Mouse (Mus musculus) hindbrain, embryonic 14.5 days (tissue): ENCODE data around the gene Rnf19b. TPM values are rescaled to one million over a fixed set of nuclear protein-coding genes. Genes with fewer than 3 reads are reported as not detected.

ENCODE experiments used
- ATAC-seq: fragments of 200-750 bp; cut with Nextera tagmentation; 2 replicates; pipeline ENCODE4 v1.8.0; 2017; ENCODE audit warnings: moderate number of reproducible peaks, mild to moderate bottlenecking, moderate TSS enrichment, moderate library complexity; ENCODE audit not compliant: low FRiP score
- DNase-seq: peaks from one replicate; pipeline ENCODE4 v3.0.0-alpha.2; 2015; ENCODE audit warnings: low spot score
- H3K27ac ChIP-seq: fragments of 300-500 bp; sonication (generic); 2 replicates; pipeline ENCODE4 v1.5.1; 2014; ENCODE audit warnings: mild to moderate bottlenecking, moderate library complexity
- H3K27me3 ChIP-seq: fragments of 300-500 bp; sonication (generic); 2 replicates; pipeline ENCODE4 v1.6.1; 2014; ENCODE audit warnings: mild to moderate bottlenecking, low read length, mixed read lengths; ENCODE audit not compliant: control insufficient read depth, insufficient read depth
- H3K36me3 ChIP-seq: fragments of 300-500 bp; sonication (generic); replicated peaks from 2 replicates; pipeline ENCODE4 v1.6.1; 2014; ENCODE audit not compliant: control insufficient read depth, insufficient read depth
- H3K4me1 ChIP-seq: fragments of 300-500 bp; sonication (generic); replicated peaks from 2 replicates; pipeline ENCODE4 v1.6.1; 2014; ENCODE audit warnings: antibody characterized with exemption, low read length, mixed read lengths; ENCODE audit not compliant: control insufficient read depth, insufficient read depth
- H3K4me2 ChIP-seq: fragments of 300-500 bp; sonication (generic); replicated peaks from 2 replicates; pipeline ENCODE4 v1.6.1; 2014; ENCODE audit warnings: mild to moderate bottlenecking, moderate library complexity
- H3K4me3 ChIP-seq: fragments of 300-500 bp; sonication (generic); replicated peaks from 2 replicates; pipeline ENCODE4 v1.5.1; 2014; ENCODE audit warnings: mild to moderate bottlenecking, low read length
- H3K9ac ChIP-seq: fragments of 300-500 bp; sonication (generic); 2 replicates; pipeline ENCODE4 v1.6.1; 2014
- H3K9me3 ChIP-seq: fragments of 300-500 bp; sonication (generic); 2 replicates; pipeline ENCODE4 v1.6.1; 2016; ENCODE audit warnings: low read length; ENCODE audit not compliant: control insufficient read depth
- WGBS: fragments of 180-500 bp; shearing (Covaris S2); extraction: QIAGEN DNeasy Blood & Tissue Kit; methylation state at CpG from one replicate; pipeline ENCODE4 v1.1.7; 2014; 5-methylcytosine and 5-hydroxymethylcytosine counted together
- polyA plus RNA-seq: library from polyadenylated mRNA; unstranded; fragments of >200 nt; fragmentation: Nextera tagmentation; extraction: Ambion mirVana; gene quantifications from 2 replicates; pipeline ENCODE4 v1.2.1, GENCODE M21; 2014

The Rnf19b gene
- polyA plus RNA-seq, 1 experiment from 2014 or later: 35.5 TPM

DNA sequence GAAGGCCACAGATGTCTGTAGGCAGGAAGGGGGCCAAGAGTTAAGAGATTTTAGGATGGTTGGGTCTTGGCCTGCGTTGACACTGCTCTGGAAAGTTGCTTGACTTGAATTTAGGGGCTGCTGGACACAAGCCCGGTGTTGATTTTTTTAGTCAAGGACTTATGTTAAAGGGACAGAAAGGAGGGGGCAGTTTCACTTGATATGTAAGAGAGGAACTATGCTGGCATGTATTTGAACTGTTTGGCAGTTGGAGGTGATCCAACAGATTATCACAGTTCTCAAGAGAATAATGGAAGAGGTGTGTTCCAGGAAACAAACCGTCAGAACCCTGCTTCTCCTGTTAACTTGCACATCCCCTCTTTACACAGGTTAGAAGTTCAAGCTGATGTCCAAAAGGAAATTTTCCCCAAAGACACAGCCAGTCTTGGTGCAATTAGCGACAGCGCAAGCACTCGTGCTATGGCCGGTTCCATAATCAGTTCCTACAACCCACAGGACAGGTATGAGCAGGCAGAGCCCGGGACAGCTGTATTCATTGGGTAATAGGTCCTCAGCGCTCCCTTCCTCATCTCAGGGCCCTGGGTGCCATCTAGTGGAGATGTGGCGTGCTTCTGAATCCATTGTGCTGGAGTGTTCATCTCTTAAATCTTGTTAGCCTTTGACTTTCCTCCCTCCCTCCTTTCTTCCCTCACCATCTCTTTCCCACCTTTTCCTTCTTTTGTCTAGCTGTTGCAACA lies 24.5 kb downstream of the Rnf19b start:
- 46% methylated on average over 10 of the region's 10 CpGs for WGBS
- no peaks in the 10 kb centered on the region for H3K4me1 ChIP-seq
- no peak overlapping the region for H3K4me2 ChIP-seq
- H3K27ac ChIP-seq: no peak overlapping the region
- peaks cover 79% of the 10 kb centered on the region for H3K36me3 ChIP-seq
- no peaks in the 10 kb centered on the region for H3K27me3 ChIP-seq
- H3K9ac ChIP-seq: no peak overlapping the region
- 0 out of 2 replicates have a peak, but pooled peaks cover 5% of the 10 kb centered on the region for H3K9me3 ChIP-seq
- peak; percentile 81 for DNase-seq
- H3K4me3 ChIP-seq: no peak overlapping the region
- peak; percentile 66; the same call in 1 of the 2 replicates for ATAC-seq

DNA sequence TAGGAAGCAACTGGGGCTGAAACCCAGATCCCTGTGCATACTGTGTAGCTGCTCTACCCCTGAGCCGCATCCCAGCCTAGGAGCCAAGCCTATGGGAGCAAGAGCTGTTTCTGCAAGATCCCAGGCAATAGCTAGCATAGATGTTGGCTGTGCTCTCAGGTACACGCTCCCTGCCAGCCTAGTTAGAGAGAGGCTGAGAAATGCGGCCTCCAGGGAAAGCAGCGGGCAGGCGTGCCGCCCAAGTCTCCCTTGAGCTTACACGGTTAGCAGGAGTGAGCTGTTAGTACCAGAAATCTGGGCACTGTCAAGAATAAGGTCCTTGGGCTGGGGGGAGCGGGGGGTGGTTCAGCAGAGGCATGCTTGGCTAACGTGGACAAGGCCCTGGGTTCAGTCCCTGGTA lies 26.8 kb downstream of the Rnf19b start:
- DNase-seq (no peak), ATAC-seq (no peak)
- Histone ChIP-seq H3K9me3 (no peaks in the 10 kb centered on the region), H3K27ac (no peak overlapping the region), H3K36me3 (peaks cover 56% of the 10 kb centered on the region), H3K4me1 (no peaks in the 10 kb centered on the region), H3K4me3 (no peak overlapping the region), H3K9ac (no peak overlapping the region), H3K4me2 (no peak overlapping the region), H3K27me3 (no peaks in the 10 kb centered on the region)
- 88% methylated on average over 9 of the region's 9 CpGs for WGBS

DNA sequence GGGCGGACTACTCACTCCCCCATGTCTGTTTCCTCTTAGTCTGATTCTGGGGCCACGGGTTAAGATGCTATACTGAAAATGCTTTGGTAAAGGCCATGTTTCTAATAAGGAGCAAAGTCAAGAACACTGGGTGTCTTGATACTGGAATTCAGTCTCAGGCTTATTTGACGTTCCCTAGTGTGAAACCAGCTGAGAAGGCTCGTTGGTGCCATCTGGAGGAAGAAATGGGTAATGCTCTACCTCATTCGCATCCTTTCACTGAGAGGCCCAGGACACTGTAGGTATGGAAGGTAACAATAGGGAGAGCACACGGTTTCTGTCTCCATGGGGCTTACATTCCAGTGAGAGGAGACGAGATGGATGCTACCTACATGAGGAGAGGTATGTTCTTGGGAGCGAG lies 28.0 kb downstream of the Rnf19b start:
- H3K4me1 ChIP-seq: no peaks in the 10 kb centered on the region
- H3K4me3 ChIP-seq: no peak overlapping the region
- no peak overlapping the region for H3K9ac ChIP-seq
- H3K9me3 ChIP-seq: no peaks in the 10 kb centered on the region
- H3K36me3 ChIP-seq: peaks cover 44% of the 10 kb centered on the region
- 33% methylated on average over 8 of the region's 8 CpGs for WGBS
- no peaks in the 10 kb centered on the region for H3K27me3 ChIP-seq
- ATAC-seq (peak; percentile 37; the same call in 1 of the 2 replicates), DNase-seq (peak; percentile 89)
- H3K4me2 ChIP-seq: no peak overlapping the region
- H3K27ac ChIP-seq: no peak overlapping the region

DNA sequence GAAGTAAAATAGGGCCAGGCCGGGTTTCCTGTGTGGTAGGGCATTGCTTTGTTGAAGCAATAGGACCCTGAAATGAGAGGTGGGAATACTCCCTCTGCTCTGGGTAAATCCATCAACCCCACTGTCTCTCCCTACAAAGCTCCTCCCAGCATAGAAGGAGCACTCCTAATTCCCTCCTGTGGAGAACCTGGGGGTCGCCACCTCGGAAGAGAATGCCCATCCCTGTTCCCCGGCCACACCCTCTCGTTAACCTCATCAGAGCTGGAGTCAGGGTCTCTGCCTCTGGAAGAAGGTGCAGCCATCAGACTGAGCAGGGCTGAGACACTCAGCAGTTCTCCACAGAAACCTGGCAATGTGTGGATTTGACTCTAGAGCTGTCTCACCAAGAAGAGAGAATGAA lies 29.8 kb downstream of the Rnf19b start:
- no peak overlapping the region for H3K4me2 ChIP-seq
- 55% methylated on average over 5 of the region's 5 CpGs for WGBS
- H3K9me3 ChIP-seq: no peaks in the 10 kb centered on the region
- H3K27me3 ChIP-seq: no peaks in the 10 kb centered on the region
- no peaks in the 10 kb centered on the region for H3K4me1 ChIP-seq
- no peak overlapping the region for H3K27ac ChIP-seq
- H3K36me3 ChIP-seq: peaks cover 29% of the 10 kb centered on the region
- ATAC-seq (no peak), DNase-seq (no peak)
- no peak overlapping the region for H3K4me3 ChIP-seq
- H3K9ac ChIP-seq: no peak overlapping the region

DNA sequence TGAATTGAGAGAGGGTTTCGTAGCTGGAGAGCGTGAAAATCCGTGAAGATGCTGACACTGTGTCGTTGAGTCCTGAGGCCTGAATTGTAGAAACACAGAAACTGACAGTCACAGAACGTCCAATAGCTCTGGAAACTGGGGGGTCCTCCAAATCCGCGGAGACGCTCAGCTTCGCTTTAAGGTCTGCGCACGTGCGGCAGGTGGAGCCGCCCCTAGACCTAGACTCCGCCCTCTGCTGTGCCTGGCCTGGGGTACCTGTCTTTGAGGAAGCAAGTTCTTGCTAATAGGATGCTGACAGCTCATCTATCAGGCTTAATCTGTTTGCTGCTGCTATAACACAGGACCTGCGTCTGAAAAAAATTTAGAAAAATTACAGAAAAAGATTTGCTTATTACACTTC lies 37.2 kb downstream of the Rnf19b start:
- 32% methylated on average over 15 of the region's 15 CpGs for WGBS
- no peak for ATAC-seq
- H3K36me3 ChIP-seq: no peaks in the 10 kb centered on the region

DNA sequence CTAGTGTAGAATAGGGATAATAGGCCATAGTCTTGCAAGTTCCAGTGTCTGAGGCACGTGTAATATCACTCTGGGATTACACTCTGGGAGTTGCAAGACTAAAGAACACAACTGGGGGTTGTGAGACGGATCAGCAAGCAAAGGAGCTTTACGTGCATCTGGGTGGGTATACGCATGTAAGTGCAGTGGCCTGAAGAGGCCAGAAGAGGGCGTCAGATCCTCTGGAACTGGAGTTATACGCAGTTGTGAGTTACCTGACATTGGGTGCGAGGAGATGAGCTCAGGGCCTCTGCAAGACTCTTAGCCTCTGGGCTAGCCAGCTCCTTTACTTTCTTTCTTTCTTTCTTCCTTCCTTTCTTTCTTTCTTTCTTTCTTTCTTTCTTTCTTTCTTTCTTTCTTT lies 38.9 kb downstream of the Rnf19b start:
- Histone ChIP-seq H3K27me3 (no peaks in the 10 kb centered on the region), H3K36me3 (no peaks in the 10 kb centered on the region), H3K9me3 (no peaks in the 10 kb centered on the region), H3K4me2 (no peak overlapping the region), H3K9ac (no peak overlapping the region), H3K4me1 (no peaks in the 10 kb centered on the region), H3K27ac (no peak overlapping the region), H3K4me3 (no peak overlapping the region)
- DNase-seq (no peak), ATAC-seq (no peak)
- WGBS: 79% methylated on average over 7 of the region's 7 CpGs

More for the DNA sequence above, 37.2 kb downstream of the Rnf19b start:
- Histone ChIP-seq H3K4me1 (no peaks in the 10 kb centered on the region), H3K9ac (no peak overlapping the region), H3K9me3 (no peaks in the 10 kb centered on the region), H3K27me3 (no peaks in the 10 kb centered on the region), H3K4me2 (no peak overlapping the region), H3K4me3 (no peak overlapping the region), H3K27ac (no peak overlapping the region)
- no peak for DNase-seq

DNA sequence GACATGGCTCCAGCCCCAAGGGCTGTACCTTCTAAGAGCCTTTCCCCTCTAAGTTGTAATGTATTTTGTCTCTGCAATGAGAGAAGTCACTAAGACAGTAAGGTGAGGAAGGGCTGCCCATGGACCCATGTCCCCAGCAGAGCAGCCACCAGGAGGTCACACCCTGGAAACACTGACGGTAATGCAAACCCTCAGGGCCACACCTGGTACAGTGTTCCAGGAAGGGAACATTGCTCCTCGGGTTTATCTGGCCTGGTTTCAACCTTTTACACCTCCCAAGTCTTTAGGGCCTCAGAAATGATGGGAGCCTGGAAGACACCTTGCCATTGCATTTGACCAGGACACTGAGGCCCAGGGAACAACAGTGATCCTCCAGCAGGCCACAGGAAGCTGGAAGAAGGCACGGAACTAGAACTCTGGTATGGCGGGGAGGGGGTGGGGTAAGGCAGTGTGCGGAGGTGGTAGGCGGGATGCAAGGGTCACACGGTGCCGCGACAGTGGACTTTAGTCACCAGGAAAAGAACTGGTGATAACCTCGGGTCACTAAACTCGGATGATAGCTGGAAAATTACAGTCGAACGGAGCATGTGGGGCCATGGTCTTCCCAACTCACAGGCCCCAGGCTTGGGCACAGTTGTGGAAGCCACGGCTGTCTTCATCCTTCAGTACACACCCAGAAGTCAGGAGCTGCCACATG lies 44.2 kb downstream of the Rnf19b start:
- 87% methylated on average over 14 of the region's 14 CpGs for WGBS
- H3K4me3 ChIP-seq: no peak overlapping the region

DNA sequence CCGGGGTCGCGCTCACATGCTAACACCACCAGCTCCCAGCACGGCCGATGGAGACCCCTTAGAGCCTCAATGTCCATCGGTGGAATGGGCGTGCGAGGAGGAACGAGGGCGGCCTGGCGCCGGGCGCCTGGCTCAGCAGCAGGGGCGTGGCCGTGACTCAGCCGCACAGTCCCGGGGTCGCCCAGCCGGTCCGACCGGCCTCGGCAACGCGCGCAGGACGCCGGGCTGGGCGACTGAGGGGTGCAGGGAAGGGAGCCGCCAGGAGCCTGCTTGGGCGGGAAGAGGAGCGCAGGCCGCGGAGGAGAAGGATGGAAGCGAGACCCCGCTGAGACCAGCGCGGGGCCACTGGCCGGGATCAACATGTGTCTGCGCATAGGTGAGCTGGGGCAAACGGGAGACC lies 47.3 kb downstream of the Rnf19b start, which contains the start of gene Tmem54:
Gene Tmem54 (plus strand): TSS at position 193 of the 400 bp plus-strand sequence.
- no peaks in the 10 kb centered on the region for H3K4me1 ChIP-seq
- ATAC-seq (no peak), DNase-seq (no peak)
- WGBS: 2% methylated on average over 38 of the region's 40 CpGs
- peaks cover 32% of the 10 kb centered on the region for H3K27me3 ChIP-seq
- no peaks in the 10 kb centered on the region for H3K36me3 ChIP-seq
- peak within 1 kb of the TSS; percentile 41 for H3K4me2 ChIP-seq
- no peak within 1 kb of the TSS for H3K27ac ChIP-seq
- no peaks in the 10 kb centered on the region for H3K9me3 ChIP-seq
- H3K9ac ChIP-seq: no peak within 1 kb of the TSS
- peak within 1 kb of the TSS; percentile 15 for H3K4me3 ChIP-seq

More for the DNA sequence above, 44.2 kb downstream of the Rnf19b start:
- Histone ChIP-seq H3K9ac (no peak overlapping the region), H3K27ac (no peak overlapping the region), H3K36me3 (no peaks in the 10 kb centered on the region), H3K27me3 (peaks cover 32% of the 10 kb centered on the region), H3K4me2 (no peak overlapping the region), H3K4me1 (no peaks in the 10 kb centered on the region), H3K9me3 (no peaks in the 10 kb centered on the region)
- ATAC-seq (no peak), DNase-seq (no peak)

DNA sequence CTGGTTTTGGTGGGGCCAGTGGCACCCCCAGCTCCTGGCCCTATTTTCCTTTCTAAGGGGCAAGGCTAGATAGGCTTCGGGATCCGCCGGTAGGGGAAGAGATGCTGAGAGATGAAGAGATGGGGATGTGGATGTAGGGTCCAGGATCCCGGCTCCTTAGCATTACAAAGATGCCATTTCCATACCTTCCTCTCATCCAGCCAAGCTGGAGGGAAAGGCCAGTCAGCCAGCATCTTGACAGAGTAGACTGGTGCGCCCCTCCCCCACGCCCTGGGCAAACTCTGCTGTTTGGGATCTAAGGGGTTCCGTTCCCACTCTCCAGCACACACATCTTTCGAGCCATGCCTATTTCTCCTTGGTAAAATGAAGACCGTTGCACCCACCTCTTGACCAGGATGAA lies 48.0 kb downstream of the Rnf19b start:
- no peak overlapping the region for H3K9ac ChIP-seq
- no peaks in the 10 kb centered on the region for H3K9me3 ChIP-seq
- WGBS: 21% methylated on average over 9 of the region's 9 CpGs
- no peak overlapping the region for H3K27ac ChIP-seq
- peaks cover 32% of the 10 kb centered on the region for H3K27me3 ChIP-seq
- H3K4me1 ChIP-seq: no peaks in the 10 kb centered on the region
- ATAC-seq: no peak
- H3K4me3 ChIP-seq: no peak overlapping the region
- H3K4me2 ChIP-seq: no peak overlapping the region
- DNase-seq: no peak
- H3K36me3 ChIP-seq: no peaks in the 10 kb centered on the region
